Mouse (Mus musculus): ENCODE measurements around the gene Cacna2d4.

Cacna2d4 gene

DNA sequence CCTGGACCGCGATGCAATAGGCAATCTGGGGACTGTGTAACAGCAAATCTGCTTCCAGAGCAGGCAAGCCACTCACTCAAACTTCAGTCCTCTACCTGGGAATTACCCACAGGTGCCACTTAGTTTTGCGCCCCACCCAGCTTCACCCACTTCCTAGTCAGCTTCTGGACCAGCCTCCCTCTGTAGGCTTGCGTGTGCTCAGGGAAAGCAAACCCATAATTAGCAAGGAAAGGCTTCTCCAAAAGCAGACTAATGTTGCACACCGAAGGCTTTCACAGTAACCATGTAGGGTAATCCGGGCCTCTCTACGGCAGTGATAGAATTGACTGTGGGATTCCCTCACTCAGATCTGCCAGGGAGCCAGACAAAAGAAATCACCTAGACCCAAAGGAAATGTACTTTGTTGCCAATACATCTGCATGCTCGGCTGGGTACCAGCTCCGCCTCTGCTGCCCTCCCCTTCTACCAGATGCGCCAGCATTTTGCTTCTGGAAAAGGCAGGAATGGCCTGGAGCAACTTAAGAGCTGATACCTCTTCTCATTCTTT is 71.6 kb downstream of the Cacna2d4 start:
- in situ Hi-C loops (cut with MboI, MseI): no loop called here

DNA sequence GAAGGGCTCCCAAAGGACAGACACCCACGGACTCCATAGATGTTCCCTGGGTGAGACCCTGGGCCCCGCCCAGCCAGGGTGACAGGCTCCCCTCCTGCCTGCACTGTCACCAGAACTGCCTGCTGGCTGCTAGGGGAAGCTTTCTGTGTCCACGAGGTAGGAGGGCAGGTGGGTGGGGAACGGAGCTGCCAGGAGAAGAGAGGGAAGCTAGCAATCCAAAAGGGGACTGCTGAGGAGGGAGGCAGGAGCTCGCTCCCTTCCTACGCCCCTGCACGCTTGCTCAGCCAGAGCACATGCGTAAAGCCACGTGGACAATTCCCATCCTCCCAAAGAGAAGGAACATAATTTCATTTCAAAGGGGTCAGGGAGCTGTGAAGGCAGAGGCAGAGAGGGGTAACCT is 73.8 kb downstream of the Cacna2d4 start:
- in situ Hi-C loops (cut with MboI, MseI): no loop called here

DNA sequence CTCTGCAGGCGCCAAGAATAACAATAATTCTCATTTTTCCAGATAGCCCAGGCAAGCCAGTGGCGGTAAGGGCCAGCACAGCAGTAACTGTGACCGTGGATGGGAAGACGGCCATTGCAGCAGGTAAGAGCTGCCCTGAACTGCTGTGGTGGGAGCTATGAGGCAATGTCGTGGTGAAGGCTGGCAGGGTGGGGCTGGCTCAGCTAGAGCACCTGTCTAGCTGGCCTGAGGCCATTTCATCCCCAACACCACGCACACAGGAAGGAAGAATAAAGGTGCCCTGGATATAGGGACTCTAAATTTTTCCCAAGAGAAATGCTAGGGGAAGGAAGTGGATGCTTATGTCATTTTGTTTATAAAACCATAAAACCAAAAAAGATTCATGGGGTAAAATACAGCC is 76.1 kb downstream of the Cacna2d4 start:
- in situ Hi-C loops (cut with MboI, MseI): no loop called here

DNA sequence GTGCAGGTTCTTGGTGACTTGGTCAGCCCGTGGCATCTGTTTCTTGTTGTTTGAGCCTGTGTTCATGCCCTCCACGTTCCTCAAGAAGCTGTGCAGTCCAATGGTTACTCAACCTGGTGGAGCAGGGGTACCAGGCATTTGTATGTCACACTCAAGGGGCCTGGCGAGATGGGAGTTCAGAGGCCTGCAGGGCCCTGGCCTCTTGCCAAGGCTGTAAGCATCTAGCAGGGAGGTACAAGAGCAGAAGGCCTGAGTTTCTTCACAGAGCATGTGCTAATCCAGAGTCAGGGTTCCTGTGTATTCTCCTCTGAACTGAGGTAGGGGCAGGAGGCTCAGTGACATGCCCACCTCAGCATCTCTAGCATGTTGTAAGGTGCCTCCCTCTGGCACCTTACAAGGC is 76.8 kb downstream of the Cacna2d4 start:
- in situ Hi-C loops (cut with MboI, MseI): no loop called here

DNA sequence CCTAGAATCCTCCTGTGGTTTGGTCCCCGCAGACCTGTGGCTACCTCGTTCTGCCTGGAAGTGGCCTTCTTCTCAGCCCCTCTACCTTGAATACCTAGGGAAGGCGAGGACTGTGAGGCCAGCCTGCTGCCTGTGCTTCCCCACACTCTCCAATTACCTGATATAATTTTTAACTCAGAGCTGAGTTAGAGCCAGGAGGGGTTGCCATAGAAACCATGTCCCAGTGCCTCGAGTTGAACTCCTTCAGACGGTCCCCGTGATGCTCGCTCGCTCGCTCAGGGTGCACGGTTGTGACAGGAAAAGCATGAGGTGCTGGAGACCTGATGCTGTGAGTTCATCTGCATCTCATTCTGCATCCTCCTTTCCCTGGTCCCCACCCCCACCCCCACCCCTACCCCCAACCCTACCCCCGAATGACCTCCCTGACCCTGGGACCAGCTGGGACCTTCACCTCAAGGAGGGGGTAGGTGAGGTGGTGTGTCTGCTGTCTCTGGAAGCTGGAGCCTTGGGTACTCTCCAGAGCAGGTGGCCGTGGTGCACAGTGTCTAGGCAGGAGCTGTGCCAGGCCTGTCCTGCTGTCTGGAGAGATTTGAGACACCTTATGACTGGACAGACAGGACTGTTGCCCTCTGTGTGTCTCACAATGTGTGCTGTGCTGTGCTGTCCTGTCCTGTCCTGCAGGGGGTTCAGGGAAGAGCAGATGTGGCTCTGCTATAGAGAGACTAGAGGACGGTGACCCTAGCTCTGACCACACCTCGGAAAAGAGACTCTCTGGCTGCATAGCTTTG is 77.5 kb downstream of the Cacna2d4 start:
- in situ Hi-C loops (cut with MboI, MseI): no loop called here

DNA sequence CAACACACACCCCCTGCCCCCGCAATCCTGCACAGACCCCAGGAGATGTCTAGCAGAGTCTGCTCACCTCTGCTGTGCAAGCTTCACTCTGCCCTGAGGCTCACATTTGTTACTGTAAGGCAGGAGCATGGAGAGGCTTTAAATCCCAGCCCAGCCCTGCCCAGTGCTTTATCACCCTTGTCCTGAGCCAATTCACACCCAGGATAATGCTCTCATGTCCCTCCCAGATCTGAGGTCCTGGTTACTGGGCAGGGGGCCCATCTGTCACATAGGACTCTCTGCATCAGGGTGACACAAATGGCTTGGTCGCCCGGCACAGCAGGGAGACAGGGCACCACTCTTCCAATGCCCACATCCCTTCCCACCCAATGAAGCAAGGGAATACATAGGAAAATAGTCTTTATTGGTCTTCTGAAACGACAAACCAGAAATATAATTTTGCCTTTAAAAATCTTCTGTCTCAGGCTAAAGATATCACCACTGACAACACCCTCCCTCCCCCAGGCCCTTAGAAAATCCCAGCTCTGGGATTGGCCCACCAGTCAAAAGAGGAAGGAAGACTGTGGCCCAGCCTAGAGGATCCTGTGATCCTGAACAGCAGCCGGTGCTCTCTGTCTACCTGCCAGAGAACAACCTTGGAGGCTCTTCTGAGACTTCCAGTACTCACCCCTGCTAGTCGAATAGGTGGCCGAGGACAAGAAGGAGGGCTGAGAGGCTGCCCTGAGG is 78.6 kb downstream of the Cacna2d4 start:
- in situ Hi-C loops (cut with MboI, MseI): no loop called here

DNA sequence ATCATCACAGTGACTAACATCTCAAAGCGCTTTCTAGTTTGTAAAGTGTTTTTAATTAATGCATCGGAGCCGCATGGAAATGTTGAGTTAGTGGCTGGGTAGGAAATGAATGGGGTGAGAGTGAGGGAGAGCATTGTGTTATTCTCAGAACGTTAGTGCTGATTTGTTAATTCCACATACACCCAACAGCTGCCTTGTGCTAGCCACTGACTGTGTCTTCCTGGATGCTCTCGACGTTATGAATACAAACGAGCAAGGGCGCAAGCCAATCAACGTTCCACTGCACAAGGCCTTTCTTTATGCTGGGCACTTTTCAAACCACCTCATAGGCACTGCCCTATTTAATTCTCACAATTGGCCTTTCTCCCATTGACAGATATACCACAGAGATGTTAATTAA is 82.4 kb downstream of the Cacna2d4 start:
- in situ Hi-C loops (cut with MboI, MseI): no loop called here

DNA sequence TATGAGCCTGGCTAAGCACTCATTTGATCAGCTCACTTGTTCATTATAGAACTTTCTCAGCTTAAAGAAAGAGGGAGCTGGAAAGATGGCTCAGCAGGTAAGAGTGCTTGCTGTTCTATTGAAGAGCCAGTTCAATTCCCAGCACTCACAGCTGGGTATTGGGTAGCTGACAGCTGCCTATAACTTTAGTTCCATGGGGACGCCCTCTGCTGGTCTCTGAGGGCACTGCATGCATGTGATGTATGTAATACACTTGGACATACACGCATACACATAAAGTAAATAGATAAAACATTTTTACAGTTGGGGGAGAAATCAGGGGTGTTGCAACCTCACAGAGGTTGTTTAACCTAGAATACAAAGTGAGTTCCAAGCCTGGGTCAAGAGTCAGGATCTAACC is 83.0 kb downstream of the Cacna2d4 start:
- in situ Hi-C loops (cut with MboI, MseI): no loop called here

DNA sequence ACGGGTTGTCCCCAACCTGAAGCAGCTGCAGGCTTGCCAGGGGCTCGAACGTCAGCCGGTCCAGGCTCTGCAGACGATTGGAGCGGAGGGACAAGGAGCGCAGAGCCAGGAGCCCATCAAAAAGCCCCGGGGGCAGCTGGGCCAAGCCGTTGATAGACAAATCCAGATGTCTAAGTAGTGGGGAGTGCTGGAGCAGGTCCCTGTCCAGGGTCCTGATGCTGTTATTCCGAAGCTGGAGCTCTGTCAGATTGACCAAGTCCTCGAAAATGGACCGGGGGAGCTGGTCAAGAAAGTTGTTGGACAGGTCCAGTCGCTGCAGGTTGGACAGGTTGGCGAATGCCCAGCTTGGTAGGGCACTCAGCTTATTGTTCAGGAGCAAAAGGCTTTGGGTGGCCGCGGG is 84.2 kb downstream of the Cacna2d4 start:
- in situ Hi-C loops (cut with MboI, MseI): no loop called here

DNA sequence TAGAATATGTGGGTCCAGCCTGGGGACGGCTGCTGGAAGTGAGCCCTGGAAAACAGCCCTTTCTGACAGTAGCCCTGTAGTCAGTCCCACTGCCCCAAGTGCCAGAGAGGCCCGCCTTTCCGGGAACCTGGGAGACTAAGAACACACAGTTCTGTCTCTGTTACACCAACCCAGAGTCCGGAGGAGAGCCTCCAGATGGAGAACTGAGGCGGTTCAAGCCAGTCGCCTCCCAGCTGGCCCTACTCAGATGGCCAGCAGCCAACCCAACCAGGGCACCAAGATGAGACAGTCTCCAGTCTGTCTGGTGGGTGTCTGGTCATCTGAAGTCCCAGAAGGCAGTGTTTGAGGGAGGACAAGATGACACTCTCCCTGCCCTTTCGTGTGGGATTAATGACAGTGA is 85.4 kb downstream of the Cacna2d4 start:
- in situ Hi-C loops (cut with MboI, MseI): no loop called here

DNA sequence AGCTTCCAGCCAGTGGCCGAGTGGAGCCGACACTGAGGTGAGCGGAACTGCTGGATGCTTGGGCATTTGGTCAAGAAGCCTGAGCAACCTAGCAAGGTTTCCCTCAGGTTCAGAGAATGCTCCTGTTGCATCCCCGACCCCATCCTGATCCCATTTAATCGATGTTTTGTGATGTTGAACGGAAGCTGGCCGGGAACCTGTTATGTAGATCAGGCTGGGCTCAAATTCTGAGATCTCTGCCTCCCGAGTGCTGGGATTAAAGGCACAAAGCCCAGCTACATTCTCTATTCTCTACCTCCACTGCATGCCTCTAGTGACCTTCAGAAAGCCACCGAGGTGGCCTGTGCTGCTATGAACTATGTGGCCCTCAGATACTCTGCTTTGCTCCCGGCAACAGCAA is 88.5 kb downstream of the Cacna2d4 start:
- in situ Hi-C loops (cut with MboI, MseI): no loop called here

DNA sequence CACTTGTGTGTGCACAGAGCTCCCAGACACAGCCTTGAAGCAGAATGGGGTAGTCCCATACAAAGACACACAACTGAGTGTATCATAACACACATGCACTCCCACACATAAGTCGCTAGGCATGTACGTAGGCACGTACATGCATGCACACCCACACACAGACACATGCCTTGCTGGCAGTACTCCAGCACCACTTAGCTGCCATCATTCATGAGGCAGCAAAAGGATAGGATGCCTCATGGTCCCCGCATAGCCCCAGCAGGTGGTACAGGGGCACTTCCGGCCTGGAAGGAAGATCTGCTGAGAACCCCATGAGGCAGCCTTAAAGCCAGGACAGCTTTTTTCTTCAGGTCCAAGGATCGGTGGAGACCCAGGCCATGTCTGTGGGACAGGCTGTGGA is 89.7 kb downstream of the Cacna2d4 start:
- in situ Hi-C loops (cut with MboI, MseI): no loop called here

DNA sequence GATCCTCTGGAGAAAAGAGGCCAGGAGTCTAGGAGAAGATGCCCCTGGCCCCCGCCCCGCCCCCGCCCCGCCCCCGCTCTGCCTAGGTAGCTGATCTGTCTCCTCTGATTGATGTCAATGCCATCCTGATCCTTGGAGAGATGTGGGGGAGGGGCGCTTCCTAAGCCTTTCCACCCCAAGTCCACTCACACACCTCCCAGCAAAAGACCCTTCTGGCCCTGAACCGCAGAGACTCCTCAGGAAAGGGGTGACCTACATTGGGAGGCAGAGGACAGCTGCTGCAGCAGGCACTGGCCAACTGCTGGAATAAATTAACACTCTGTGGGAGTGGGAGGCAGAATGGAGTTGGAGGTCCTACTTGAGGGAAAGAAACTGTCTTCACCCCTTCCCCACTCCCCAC is 90.2 kb downstream of the Cacna2d4 start:
- in situ Hi-C loops (cut with MboI, MseI): no loop called here

DNA sequence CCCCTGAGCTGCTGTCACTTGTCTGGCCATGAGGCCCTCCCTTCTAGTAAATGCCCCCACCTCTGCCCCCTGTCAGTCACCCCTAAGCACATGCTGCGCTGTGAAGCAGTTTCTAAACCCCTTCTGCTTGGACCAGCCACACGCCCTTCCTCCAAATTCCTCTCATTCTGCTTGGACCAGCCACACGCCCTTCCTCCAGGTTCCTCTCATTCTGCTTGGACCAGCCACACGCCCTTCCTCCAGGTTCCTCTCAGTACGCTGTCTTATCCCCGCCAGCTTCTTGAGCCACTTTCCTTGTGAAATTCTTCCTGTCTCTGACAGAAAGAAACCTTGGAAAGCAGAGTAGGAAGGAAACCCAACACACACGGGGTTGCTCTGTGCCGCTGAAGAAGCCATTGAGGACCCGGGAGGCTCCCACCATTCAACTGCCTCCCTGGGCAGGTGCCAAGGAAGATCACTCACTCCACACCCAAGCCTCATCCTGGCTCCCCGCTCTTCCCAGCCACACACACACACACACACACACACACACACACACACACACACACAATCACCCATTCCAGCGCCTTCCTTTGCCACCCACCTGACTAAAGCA is 92.3 kb downstream of the Cacna2d4 start:
- in situ Hi-C loops (cut with MboI, MseI): no loop called here

DNA sequence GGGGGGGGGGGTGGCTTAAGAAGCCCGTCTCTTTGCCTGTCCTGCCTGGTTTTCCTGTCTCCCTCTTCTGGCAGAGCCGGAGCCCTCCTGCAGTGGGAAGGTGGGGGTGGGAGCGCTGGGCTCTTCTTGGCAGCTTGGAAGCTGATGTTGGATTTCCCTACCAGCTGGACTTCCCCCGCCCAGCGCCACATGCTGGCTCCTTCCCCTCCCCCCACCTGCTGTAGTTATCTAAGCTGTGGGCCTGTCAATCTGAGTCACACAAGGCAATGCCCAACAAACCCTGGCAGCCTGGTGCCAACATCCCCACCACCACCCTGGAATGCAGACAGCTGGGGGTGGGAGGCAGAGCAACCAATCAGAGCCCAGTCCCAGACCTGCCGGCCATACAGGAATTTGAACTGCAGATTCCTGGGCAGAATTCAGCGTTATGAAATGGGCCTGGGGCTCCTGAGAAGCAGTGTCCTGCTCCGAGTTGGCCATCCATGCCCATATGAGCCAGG is 92.9 kb downstream of the Cacna2d4 start:
- in situ Hi-C loops (cut with MboI, MseI): no loop called here

DNA sequence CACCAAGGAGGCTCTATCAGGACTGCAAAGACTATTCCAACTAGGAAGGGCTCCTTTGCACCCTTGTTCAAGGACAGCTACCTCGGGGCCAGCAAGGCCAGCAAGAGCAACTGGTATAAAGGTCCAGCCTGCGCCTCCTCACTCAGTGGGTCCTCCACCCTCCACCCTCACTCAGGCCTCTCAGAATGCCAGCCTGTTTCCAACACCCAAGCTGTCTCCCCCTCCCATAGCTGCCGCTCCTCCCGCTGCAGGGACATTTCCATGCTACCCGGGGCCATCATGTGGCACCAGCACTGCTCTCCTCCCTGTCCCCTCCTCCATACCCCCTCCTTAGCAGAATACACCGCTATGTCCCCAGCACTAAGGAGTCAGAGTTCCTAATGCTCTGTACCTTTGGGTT is 93.6 kb downstream of the Cacna2d4 start:
- in situ Hi-C loops (cut with MboI, MseI): no loop called here

DNA sequence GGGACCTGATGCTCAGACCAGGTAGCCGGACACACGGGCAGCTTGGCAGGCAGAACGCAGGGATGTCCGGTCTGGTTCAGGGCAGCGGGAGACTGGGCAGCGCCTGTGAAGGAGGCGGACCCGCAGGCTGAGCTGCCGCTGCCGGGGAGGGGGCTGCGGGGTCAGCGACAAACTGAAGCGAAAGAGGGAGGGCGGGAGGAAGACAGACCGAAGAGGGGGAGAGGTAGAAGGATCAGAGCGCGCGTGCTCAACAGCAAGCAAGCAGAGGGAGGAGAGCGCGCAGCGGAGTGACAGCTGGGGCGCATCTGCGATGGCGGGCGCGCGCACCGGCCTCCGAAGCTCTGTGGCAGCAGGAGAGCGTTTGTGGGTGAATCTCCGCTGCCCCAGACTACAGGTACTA is 94.2 kb downstream of the Cacna2d4 start, which contains the start of gene Lrtm2:
Gene Lrtm2 (minus strand): TSS at position 261 of the 400 bp plus-strand sequence.
- in situ Hi-C loops (cut with MboI, MseI): no loop called here

DNA sequence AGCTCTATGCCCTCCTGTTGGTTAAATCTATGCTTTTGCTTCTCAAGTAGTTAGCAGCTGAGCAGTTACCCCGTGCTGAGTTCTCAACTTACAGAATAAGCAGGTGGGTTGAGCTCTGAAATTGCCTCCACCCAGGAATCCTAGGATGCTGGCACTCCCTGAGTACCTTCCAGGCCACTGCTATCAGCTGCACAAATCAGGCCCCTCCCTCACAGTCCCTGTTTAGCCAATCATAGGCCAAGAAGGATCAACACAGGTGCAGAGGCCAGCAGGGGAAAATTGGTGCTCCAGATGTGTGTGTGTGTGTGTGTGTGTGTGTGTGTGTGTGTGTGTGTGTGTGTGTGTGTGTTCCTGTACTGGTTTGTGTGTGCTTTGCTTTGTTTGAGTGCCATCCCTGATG is 95.8 kb downstream of the Cacna2d4 start:
- in situ Hi-C loops (cut with MboI, MseI): no loop called here

DNA sequence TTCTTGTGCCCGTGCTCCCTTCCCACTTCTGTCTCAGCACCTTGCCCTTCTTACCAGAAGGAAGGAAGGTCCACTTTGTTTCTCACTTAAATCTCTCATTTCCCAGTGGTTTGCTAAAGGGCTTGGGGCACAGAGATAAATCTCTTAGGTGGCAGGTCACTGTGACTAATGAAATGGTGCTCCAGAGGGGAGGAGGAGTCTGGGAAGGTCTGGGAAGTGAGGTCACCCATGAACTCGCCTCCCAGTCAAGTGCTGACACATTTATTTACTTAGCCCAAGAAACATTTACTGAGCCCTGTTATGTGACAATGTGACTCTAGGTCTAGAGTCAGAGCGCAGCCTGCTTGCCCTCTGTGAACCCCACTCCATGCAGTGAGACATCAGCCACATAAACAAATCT is 96.9 kb downstream of the Cacna2d4 start:
- in situ Hi-C loops (cut with MboI, MseI): no loop called here

DNA sequence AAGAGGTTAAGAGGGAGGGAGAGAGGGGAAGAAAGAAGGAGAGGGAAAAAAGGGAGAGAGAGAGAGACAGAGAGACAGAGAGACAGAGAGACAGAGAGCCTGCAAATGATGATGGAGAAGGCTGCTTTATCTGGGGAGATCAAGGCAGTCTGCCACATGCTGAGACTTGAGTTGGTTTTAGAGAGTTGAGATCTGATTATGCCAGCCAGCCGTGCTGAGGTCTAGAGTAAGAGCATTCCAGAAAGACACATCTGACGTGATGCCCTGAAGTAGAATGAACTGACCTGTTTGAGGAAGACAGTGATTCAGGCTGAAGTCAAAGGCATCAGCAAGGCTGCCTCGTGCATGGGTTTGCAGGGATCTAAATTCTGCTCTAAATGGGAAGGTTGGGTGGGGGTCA is 97.5 kb downstream of the Cacna2d4 start:
- in situ Hi-C loops (cut with MboI, MseI): no loop called here

DNA sequence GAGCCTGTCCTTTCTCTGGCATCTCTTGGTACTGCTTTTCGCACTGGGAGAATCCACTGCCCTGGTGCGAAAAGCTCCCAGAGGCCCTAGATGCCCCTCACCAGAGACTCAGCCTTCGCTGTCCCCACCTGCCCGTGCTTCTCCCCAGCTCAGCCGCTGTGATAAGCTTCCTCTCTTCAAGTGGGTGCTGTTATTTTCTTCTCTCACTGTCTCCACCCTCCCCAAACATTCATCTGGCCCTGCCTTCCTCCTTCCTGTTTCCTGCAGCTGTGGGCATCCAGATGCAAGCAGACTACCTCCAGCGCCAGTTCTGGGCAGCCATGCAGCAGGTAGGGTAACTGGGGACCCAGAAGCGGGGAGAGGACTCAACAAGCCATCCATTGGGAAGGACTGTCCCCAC is 99.8 kb downstream of the Cacna2d4 start:
- in situ Hi-C loops (cut with MboI, MseI): no loop called here

DNA sequence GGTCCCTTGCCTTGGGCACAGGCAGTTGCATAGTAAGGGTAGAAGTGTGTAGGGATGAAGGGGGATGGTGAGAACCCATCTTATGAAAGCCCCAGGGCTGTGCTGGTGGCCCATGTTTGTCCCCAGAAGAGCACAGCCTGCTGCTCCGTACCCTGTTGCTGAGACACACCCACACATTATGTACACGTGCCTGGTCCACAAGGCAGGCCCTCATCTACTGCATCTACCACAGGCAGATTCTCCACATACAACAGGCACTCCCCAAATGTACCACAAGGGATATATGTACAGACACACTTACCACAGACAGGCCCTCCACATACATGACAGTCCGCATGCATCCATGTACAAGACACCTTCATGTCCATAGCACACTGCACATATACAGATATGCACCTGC is 101.0 kb downstream of the Cacna2d4 start:
- in situ Hi-C loops (cut with MboI, MseI): no loop called here

Measured in T-helper 17 cell (primary cell).